Mouse (Mus musculus) cerebellum, adult 8-10 months (tissue): ENCODE results near the gene Adgrb3.

Experiments used
- DNase-seq: peaks from one replicate; pipeline ENCODE4 v3.0.0; 2022

Gene Adgrb3

GRCm38 (mm10) chr1:25229245-25229750 lies 600.2 kb downstream of the Adgrb3 start:
- peak; percentile 35 for DNase-seq

GRCm38 (mm10) chr1:25228381-25229244 lies 600.9 kb downstream of the Adgrb3 start:
- peak; percentile 70 for DNase-seq

- DNase-seq = no peak
These were observed 601.6 kb downstream of the Adgrb3 start for GRCm38 (mm10) chr1:25227880-25228279.

GRCm38 (mm10) chr1:25204636-25205035 lies 624.9 kb downstream of the Adgrb3 start:
- DNase-seq = no peak

- no peak for DNase-seq
These were observed 630.1 kb downstream of the Adgrb3 start for GRCm38 (mm10) chr1:25199392-25199791.

- no peak for DNase-seq
These were observed 637.5 kb downstream of the Adgrb3 start for GRCm38 (mm10) chr1:25191986-25192385.

- DNase-seq = no peak
These were observed 640.2 kb downstream of the Adgrb3 start for GRCm38 (mm10) chr1:25189261-25189660.

- DNase-seq = no peak
These were observed 643.6 kb downstream of the Adgrb3 start for GRCm38 (mm10) chr1:25185909-25186308.

GRCm38 (mm10) chr1:25181881-25182280 lies 647.6 kb downstream of the Adgrb3 start:
- DNase-seq = no peak

- DNase-seq = no peak
These were observed 648.9 kb downstream of the Adgrb3 start for GRCm38 (mm10) chr1:25180615-25181014.

- peak; percentile 27 for DNase-seq
These were observed 649.5 kb downstream of the Adgrb3 start for GRCm38 (mm10) chr1:25179860-25180582.

GRCm38 (mm10) chr1:25178347-25179130 lies 651.0 kb downstream of the Adgrb3 start:
- DNase-seq = no peak

GRCm38 (mm10) chr1:25167120-25167519 lies 662.4 kb downstream of the Adgrb3 start:
- no peak for DNase-seq

GRCm38 (mm10) chr1:25166036-25166796 lies 663.3 kb downstream of the Adgrb3 start:
- DNase-seq = peak; percentile 36

- DNase-seq = no peak
These were observed 665.9 kb downstream of the Adgrb3 start for GRCm38 (mm10) chr1:25163561-25163960.

GRCm38 (mm10) chr1:25146206-25146605 lies 683.3 kb downstream of the Adgrb3 start:
- DNase-seq = no peak

- DNase-seq = no peak
These were observed 697.2 kb downstream of the Adgrb3 start for GRCm38 (mm10) chr1:25132150-25132824.

GRCm38 (mm10) chr1:25115512-25115911 lies 714.0 kb downstream of the Adgrb3 start:
- no peak for DNase-seq

- DNase-seq = no peak
These were observed 721.9 kb downstream of the Adgrb3 start for GRCm38 (mm10) chr1:25107500-25108101.

GRCm38 (mm10) chr1:25106679-25107078 lies 722.8 kb downstream of the Adgrb3 start:
- no peak for DNase-seq

GRCm38 (mm10) chr1:25105367-25105766 lies 724.1 kb downstream of the Adgrb3 start:
- peak; percentile 61 for DNase-seq
